Mouse (Mus musculus) testis, postnatal 14 days (tissue): ENCODE results near the gene Dscam.

Experiments used
- DNase-seq: peaks from one replicate; pipeline ENCODE4 v3.0.0; 2021; ENCODE audit warnings: low spot score

Dscam gene

DNA sequence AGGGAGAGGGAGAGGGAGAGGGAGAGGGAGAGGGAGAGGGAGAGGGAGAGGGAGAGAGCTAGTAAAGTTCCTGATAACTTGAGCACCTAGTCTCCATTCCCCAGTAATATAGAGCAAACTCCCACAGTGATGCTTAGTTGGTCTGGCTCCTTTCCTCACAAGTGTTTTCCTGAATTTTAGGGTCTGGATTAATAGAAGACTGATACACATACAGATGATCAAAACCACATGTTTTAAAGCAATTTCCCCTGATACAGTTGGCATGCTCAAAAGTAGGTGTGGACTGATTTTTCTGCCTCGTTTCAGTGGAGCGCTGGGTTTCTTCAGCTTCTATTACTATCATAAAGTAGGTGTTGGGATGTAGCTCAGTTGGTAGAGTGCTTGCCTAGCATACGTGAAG, 519.1 kb downstream of the Dscam start:
- no peak for DNase-seq

DNA sequence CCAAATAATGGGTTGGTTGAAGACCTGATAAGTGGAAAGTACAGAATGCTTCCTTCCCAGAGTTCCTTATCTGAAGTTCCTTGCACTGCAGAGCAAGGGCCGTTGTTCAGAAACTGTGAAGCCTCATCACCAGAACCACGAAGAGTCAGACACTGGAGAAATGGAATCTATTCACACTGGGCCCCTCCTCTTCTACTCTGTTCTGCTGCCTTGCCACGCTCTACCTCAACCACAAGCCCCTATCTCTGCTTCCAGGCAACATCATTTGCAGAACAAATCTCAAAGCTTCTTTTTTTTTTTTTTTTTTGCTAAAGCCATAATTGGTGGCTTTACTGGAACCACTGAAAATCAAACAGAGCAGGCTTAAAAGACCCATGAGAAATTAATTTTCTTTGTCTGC, 530.5 kb downstream of the Dscam start:
- no peak for DNase-seq

DNA sequence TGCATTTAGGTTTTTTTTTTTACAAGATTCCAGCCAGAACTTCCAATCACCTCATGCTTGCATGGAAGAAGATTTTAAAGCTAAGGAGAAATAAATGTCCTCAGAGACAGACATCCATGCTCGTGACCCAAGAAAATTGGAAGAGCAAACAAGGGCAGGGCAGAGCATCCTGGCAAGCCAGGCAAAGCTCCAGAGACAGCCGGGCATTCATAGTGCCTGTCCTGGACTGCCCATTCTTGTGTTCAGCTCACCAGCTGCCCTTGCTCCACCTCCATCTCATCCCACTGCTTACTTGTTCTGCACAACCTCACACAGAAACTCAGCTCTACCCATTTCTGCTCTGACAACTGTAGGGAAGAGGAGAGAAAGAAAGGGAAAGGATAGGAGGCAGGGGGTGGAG, 534.6 kb downstream of the Dscam start:
- DNase-seq = no peak

DNA sequence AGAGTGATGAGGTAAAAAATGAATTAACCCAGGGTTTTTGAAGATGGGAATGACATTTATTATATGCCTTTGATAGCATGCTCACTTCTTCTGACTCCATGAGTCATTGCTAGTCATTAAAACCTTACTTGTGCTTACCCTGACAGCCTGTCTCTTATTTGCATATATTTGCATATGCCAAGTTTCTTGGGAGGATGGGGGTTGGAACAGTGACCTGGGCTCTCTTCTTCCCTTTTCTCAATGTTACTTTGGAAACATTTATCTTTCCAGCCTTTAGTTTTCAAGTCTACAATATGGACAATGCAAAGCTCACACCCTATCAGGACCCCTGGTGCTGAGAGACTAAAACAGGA, 535.8 kb downstream of the Dscam start:
- no peak for DNase-seq

DNA sequence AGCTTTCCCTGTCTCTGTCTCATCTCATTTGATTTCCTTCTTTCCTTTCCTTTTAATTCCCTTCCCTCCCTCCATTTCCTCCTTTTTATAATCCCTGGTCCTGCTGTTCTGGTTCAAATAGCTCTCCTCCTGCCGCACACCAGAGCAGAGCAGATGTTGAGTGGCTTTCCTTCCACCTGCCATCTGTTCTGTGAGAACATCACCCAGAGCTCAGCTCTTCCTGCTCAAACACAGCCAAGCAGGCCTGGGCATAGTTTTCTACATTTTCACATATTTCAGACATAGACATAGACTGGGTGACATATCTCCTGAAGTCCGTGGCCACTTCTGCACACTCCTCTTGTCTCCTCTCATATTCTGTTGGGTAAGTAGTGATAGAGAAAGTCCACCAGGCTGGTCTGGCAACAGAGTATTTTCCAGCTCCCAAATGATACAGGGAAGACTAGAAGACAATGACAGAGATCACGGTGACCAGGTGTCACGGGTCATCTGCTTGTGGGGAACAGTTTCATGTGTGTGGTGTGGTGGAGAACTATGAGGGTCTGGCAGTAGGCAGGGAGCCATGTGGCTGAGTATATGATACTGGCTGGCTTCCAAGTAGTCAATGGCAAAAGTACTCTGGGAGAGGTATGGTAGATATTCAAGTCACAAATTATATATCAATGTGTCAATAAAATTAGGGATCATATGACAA, 536.3 kb downstream of the Dscam start:
- no peak for DNase-seq

DNA sequence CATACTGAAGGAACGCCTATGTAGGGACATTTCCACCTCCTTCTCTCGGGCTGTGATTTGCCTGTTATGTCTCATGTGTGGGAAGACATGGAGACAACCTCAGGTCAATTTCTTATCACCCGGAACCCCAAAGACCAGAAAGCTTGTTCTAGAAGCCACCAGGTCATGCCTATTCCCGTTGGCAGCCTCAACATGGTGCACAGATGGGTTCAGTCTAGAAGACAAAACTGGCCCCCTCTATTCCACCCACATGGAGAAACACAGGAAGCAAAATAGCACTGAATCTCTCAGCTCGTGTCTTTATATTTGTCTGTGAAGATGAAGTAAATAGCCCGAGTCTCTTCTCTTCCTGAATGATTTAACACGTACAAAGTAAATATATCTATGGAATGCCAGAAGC, 540.3 kb downstream of the Dscam start:
- DNase-seq = no peak

DNA sequence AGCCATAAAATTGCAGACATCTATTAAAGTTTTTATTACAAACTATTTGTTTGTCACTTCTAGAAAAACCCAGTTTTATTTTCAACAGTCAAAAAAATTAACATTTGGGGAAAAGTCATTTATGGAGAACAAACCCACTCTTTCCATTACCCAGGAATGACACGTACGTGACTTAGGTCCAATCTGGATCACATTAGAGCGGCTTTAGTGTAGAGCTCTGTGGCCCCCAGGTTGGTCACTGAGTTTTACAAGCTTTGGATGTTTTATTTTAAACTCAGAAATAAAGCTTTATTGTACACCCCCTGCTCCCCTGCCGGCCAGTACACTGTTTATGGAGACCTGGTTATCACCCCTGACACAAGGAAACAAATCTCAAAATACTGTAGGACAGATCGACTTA, 540.9 kb downstream of the Dscam start:
- no peak for DNase-seq

DNA sequence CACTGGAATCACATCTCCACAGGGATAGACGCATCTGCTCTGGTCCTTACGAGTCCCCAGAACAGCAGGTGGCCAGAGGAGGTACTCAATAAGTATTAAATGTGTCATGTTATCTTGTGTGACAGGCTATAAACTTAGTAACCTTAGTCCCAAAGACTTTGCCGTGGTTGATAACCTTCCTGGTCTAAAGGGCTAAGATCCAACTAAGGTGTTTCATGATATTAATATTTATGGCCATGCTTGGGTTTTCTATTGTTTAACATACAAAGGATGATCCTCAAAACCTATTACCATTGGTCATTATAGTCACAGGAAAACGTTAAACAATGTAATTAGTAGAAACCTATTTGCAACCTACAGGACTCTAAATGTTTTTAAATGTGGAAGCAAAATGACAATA, 545.1 kb downstream of the Dscam start:
- no peak for DNase-seq

DNA sequence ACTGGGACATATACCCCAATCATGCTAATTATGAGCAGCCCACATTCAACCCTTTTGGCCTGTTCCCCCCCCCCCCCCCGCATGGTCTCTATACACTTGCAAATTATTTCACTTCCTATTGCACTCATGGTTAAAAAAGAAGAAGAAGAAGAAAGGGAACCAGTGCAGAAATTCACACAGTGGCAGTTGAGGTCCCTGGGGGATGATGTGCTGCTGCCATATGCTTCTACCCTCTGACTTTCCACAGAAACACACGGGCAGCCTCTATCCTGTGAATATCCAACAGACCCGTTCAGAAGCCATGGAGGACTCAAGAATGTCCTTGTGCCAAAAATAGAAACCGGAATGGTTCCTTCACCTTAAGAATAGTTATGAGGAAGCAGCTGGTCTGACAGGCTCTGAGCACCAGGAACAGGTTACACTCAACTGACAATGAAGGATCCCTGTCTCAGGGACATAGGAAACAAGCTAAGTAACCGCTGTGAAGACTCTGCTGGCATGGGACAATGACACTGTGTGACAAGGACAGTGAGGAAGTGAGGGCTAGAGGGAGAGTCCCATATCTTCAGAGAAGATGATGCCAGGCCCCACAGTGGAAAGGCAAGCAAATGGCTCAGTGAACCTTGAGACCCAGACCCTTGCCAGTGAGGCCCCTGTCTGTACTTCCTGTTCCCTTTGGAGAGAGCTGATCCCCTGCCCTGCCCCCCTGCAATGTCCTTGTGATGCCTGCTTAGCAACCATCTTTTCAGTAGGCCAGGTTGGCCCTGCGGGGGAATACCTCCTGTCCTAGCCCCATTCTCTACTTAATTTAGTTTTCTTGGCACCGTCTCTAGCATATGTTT, 545.8 kb downstream of the Dscam start:
- no peak for DNase-seq

DNA sequence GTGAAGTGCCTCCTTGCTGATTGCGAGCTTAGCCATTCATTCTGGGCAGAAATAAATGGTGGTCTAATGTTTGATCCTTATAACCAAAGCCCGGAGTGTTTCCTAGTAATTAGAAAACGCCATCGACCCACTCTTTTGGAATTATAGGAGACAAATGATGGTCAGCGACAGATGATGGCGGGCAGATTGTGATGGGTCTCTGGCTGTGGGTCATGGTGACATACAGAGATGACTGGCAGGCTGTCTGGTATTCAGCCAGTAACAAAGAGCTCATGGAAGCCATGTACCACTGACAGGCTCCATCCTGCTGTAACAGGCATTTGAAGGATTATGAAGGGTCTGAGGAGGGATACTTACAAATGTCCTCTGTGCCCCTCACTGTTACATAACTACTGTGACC, 549.7 kb downstream of the Dscam start:
- no peak for DNase-seq

DNA sequence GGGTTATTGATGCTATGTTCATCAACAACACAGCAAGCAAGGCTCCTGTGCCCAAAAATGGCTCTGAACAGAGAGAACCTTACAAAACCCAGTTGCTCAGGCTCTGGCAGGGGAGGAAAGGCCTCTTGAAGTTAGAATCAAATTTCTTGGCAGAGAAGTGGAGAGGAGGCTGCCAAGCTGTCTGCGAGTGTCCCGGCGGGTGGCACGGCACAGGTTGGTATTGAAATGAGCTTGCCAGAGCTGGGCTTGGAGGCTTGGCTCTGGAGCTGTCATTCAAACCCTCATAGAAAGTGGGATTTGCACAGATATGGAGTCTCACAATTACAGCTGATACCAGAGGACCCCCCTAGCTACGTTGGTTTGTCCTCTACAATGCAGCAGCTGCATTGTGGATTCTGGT, 550.1 kb downstream of the Dscam start:
- DNase-seq = no peak

DNA sequence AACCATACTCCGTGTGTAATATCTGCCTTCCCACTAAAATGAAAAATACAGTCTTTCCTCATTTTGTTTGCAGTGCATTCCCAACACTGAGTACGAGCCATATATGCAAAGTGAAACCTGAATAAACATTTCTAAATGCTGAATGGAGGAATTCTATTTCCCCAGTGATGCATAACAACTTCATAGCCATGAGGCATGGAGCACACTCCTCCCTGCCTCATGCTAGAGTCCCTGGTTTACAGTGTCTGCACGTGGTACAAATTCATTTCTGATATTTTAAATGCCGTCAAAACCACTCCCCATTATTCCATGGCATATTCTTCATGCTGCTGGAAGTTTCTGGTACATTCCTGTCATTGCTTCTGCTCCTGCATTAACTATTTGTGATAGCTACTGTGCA, 552.8 kb downstream of the Dscam start:
- DNase-seq = no peak

DNA sequence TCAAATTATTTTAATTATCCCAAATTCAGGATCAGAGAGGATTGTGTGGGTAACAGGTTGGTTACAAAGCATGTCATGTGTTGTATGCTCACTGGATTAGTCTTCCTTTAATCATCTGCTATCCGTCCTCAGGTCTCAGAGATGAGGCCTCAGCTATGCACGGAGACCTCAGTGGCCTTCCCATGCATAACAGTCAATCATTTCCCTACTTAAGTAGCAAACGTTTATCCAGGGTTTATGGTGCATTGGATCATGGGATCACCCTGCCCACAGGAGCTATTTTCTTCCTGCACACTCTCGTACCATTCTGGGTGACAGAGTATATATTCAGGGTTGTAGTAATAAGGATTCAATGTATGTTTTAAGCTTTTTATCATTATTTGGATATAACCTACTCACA, 557.3 kb downstream of the Dscam start:
- DNase-seq = no peak

DNA sequence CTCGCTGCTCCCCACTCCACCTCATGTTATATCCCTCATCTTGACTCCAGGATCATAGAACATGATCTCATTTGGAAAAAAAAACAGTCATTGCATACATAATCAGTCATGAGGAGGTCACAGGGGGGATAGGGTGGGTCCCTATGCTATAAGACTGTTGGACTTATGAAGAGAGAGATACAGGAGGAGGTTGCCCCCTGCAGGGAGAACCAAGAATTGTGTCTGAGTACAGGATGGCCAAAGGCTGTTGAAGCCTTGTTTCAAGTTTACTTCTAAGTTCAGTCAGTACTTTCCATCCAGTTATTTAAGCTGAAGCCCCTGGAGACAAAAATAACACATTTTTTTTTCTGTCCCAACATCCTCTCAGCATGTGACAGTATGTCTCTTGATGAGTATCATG, 559.7 kb downstream of the Dscam start:
- DNase-seq = no peak

DNA sequence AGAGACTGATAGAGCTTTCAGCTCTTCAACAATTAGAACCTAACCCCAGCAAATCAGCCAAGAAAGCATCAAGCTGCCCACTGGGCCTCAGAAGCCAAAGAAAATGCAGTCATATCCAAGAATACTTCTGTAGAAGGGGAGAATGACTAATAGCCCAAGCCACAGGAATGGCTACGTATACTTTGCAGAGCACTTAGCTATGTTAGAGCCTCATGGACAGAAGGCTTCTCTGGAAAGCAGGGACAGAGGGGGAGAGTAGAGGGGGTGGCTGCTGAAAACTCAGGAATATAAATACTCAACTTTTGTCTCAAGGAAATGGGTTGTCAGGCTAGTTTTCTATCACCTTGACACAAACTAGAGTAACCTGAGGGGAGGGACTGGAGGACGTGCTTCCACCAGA, 568.3 kb downstream of the Dscam start:
- DNase-seq = no peak

DNA sequence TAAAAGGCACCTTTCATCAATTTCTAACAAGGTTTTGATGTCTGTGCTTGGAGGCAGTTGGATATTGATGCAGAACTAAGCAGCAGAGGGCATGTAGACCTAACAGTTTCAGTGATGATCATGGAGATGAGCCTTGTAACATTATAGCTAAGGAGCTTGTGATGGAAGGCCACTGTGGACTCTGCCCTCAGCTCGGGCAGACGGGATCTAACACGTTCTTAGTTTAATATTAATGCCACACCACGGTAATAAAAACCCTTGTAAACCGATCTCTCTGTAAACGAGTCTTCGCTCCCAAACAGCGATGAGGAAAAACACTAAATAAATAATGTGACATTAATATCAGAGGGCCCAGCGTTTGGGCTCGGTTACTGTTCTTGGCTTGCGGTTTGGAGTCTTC, 569.8 kb downstream of the Dscam start:
- no peak for DNase-seq

DNA sequence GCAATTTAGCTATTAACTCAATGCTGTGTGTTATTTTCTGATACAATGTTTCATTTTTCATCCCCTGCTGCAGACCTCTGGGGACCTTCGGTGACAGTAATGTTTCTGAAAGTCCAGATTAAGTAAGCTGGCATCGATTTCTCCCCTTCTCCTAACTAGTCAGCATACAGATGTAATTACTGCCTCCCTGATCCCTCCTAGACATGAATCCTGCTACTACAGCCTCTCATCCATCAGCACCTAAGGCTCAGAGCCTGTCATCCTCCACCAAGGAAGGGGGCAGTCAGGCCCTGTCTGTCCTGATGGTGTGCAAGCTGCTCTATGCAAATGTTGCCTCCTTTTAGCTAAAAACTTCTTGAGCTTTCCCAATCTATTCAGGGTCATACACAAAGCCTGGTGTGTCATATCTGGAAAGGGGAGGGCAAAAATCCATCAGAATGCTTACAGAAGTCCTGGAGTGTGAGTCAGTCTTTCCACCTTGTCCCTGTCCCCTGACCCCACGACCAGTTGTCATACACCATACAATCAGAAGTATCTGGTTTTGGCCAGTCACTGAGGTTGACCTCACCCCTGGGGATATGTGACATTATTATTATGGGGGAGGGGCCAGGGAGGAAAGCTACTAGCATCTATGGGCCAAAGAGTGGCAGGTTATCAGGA, 571.0 kb downstream of the Dscam start:
- no peak for DNase-seq

DNA sequence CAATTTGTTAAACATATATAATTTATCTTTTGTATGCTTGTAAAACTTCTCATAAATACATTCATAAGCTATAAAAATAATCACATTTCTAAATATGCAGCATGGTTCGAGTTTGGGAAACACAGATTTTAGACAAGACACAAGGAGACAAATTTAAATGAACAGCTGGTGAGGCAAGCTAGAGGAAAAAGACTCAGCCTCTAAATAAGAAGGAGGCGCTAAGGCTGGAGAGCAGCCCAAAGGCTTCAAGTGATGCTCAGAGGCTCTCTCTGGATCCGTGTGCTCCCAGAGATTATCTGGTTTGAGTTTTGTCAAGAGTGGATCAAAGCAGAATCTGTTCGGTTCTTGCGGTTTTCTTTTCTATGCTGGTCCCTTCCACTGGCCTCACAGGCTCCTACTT, 594.7 kb downstream of the Dscam start:
- no peak for DNase-seq

DNA sequence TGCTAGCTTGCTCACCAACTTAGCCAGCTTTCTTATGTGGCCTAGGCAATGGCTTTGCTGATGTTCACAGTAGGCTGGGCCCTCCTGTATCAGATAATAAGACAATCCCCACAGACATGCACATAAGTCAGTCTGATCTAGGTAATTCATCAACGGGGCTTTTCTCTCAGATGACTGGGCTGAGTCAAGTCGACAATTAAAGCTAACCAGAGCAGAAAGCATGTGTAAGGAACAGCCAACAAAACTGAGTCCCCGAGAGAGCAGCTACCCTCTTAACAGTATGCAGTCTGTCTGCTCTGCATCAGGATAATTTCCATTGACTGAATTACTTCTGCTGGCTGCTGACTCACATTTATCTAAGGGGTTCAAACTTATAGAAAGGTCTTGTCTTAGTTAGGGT, 603.1 kb downstream of the Dscam start:
- no peak for DNase-seq

DNA sequence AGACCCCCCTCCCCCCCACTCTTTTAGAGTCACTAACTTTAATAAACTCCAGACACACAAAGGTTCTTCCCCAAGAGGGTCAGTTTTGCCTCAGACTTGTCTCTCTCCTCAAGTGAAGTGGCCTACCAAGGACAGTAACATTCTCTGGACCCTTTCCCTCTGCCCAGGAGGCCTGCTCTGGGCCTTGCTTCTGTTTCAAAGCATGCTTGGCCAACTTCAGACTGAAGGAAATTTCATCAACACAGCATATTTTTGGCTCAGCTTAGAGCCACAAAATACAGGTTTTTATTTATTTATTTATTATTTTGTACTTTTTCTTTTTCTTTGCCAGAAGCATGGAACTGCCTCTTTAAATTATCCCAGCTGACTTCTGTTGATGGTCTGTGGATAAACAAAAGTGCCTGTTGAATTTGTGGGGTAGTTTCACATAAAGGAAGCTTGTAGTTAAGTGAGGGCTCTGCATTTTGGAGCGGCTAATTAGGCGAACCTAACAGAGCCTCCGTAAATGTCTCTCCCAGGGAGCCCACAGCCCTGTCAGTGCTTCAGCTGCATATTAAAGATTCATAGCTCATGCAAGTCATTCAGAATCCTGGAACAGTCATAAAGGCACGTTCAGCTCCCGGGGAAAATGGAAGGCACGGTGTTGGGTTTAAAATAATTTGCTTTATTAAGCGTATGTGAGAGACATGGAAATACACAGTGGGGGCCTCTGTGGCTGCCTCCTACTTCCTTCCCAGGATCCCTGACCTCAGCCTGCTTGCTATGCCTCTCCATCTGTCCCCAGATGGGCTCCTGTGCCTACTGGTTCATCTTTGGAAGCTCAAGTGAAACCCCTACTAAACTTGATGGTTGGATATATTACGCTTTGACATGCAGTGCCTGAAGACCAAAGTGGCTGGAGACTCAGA, 606.9 kb downstream of the Dscam start:
- DNase-seq = no peak

DNA sequence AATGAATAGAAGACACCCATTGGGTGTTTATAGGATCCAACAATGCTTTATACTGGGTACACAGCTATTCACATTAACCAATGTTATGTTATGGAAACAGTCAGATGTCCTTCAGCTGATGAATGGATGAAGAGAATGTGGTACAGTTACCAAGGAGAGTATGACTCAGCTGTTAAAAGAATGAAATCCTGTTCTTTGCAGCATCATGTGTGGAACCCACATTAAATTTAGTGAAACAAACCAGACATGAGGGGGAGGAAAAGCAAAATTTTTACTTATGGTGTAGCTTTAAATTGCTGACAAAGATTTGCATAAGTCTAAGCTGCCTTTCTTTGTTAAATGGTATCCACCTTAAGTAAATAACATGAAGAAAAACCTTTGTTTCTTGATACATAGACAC, 610.8 kb downstream of the Dscam start:
- no peak for DNase-seq

DNA sequence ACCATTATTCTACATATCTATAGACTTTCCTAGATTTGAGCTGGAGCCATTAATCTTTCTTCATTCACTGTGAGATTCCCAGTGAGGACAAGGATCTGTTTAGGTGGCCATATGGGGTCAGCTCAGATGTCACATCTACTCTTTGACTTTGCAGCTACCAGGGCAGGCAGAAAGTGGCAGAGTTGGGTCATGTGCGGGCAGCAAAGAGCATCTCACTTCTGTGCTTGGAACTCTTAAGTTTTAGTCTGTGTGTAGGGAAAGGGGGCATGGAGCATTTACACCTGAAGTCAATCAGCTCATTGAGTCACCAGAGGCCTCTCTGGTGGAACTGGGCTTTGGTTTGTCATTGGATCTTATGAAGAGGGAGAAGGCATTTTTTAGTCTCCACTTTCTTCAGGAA, 612.2 kb downstream of the Dscam start:
- DNase-seq = no peak
